Mouse (Mus musculus): ENCODE measurements around the gene Nup210l.

- no peak for TF ChIP-seq CTCF (IDR thresholded peaks at IDR 0.05; ENCODE audit: low read depth, low read length)
- no peak for TF ChIP-seq GATA1 (IDR thresholded peaks at IDR 0.05; ENCODE audit: borderline replicate concordance, low read length)
These were observed 22.3 kb upstream of the Nup210l start for GRCm38 (mm10) chr3:90081365-90082240.

Data from G1E (cell line).